Mouse (Mus musculus): ENCODE measurements around the gene Nudt17.
"Not testable (repeated sequence)": the region's sequence is repeated elsewhere in the genome, so short reads cannot be mapped to it uniquely, and the experiment has no call there.

Gene Nudt17

GRCm38 (mm10) chr3:96704778-96705177, 3.6 kb downstream of the Nudt17 start:
- no peak for DNase-seq (ENCODE audit: low read depth, low spot score)

- no peak for DNase-seq (ENCODE audit: low read depth, low spot score)
These were observed 7.4 kb downstream of the Nudt17 start for GRCm38 (mm10) chr3:96701003-96701402.

DNA sequence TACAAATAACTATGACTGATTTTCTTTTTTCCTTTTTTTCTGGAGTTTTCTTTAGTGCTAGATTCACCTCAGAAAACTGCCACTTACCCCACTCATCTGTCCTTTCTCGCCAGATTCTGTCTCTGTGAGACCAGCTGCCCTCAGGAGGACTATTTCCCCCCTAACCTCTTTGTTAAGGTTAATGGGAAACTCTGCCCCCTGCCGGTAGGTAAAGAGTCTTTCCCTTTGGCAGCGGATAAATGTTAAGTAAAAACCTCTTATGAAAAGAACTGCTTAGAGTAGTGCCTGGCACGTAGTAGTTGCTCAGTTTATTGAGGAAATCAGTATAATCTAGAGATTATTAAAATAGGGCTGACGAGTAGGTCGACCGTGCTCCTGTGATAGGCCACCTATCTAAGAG, 8.0 kb downstream of the Nudt17 start:
- DNase-seq (ENCODE audit: low read depth, low spot score), result no peak

GRCm38 (mm10) chr3:96698993-96699690, 9.2 kb downstream of the Nudt17 start:
- no peak for DNase-seq (ENCODE audit: low read depth, low spot score)

GRCm38 (mm10) chr3:96696766-96697732, 11.3 kb downstream of the Nudt17 start:
- no peak for DNase-seq (ENCODE audit: low read depth, low spot score)

DNA sequence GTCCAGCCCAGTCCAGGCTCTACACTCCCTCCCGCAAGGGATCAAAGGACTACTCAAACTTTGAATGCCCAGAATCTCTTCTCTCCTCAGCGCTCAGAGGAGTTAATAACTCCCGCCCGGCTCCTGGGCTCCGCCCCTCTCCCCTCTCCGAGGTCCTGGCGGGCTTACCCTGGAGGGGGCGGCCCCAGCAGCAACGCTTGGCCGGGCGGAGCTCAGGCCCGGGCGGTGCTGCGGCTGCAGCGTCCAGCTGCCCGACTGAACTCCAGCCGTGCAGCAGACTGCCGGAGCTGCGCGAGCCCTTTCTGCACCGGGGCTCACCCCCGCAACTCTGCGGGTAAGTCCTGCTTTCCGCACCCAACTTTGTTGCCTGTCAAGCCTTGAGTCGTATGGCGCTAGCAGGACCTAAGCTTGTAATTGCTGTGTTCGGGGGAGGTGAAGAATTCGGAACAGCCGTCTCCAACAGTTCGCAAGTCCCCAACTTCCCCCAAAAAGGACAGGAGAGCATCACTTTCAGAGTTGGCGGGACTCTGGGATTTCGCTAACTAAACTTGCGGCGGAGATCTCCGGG, 12.1 kb downstream of the Nudt17 start, which contains the start of gene Pias3:
TSS of gene Pias3 (plus strand) at position 187 of the 568 bp plus-strand sequence.
- no peak for DNase-seq (ENCODE audit: low read depth, low spot score)

GRCm38 (mm10) chr3:96693579-96693978, 14.8 kb downstream of the Nudt17 start:
- DNase-seq (ENCODE audit: low read depth, low spot score), result no peak

DNA sequence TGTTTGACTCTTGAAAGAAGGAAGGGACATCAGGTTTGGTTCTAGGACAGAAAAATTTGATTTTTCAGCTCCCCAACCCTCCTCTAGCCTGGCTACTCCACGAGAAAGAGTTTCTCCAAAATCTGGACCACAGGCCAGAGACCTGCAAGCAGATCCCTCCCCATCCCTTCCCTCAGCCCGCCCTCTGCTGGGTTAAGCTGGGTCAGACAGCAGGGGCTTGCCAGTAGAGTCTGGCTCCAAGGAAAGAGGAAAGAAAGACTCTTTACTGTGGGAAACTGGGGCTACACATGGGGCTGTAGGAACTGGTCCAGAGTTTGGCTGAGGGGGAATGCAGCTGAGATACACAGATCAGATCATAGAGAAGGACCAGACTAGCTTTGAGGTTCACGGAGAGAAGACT, 15.9 kb downstream of the Nudt17 start:
- no peak for DNase-seq (ENCODE audit: low read depth, low spot score)

- no peak for DNase-seq (ENCODE audit: low read depth, low spot score)
These were observed 18.1 kb downstream of the Nudt17 start for GRCm38 (mm10) chr3:96690298-96690697.

DNA sequence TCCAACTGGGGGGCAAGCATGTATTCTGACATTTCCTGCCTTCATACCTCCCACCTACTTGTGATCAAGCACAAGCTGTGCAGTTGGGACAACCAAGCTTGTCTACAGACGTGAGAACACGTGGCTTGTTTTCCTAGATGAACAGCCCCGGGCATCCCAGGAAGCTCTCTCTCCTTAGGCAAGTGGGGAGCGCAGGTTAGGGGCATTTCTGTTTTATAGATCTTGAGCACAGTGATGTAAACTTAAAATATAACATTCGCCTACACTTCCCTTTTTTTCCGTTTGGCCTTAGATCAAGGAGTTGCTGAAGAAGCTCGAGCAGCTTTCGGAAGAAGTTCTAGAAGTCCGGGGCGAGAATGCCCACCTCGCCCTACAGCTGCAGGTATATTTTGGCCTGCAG, 19.5 kb downstream of the Nudt17 start:
- no peak for DNase-seq (ENCODE audit: low read depth, low spot score)

DNA sequence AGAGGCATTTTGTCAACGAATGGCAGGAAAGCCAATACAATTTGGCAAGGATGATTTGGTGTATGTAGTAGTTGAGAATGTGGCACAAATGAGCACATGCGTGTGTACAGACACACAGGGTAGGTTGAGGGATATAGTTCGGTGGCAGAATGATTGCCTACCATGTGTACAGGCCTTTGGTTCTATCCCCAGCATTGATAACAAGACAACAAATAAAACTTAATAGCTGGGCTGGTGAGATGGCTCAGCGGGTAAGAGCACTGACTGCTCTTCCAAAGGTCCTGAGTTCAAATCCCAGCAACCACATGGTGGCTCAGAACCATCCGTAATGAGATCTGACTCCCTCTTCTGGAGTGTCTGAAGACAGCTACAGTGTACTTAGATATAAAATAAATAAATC, 22.3 kb downstream of the Nudt17 start:
- not testable (repeated sequence) for DNase-seq (ENCODE audit: low read depth, low spot score)

GRCm38 (mm10) chr3:96684822-96685156, 23.6 kb downstream of the Nudt17 start:
- DNase-seq (ENCODE audit: low read depth, low spot score), result no peak

GRCm38 (mm10) chr3:96684151-96684821, 24.1 kb downstream of the Nudt17 start:
- DNase-seq (ENCODE audit: low read depth, low spot score), result no peak

DNA sequence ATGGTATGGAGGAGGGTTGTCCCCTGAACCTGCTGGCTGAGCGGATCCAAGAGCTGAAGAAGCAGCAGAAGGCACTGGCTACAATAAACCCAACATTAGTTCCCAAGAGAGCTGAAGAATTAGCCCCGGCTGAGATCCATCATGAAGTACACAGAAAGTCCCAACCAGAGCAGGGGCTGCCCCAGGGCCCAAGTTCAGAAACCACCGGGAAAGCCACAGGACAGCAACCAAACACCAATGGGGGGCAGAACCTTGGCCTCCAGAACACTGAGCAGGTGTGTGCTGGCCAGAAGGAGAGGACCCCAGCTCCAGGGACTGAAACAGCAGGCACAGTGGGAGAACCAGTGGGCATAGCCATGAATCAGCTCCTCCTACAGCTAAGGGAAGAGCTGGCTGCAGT, 24.9 kb downstream of the Nudt17 start:
- DNase-seq (ENCODE audit: low read depth, low spot score), result no peak

GRCm38 (mm10) chr3:96680269-96680956, 27.9 kb downstream of the Nudt17 start:
- DNase-seq (ENCODE audit: low read depth, low spot score), result no peak

DNA sequence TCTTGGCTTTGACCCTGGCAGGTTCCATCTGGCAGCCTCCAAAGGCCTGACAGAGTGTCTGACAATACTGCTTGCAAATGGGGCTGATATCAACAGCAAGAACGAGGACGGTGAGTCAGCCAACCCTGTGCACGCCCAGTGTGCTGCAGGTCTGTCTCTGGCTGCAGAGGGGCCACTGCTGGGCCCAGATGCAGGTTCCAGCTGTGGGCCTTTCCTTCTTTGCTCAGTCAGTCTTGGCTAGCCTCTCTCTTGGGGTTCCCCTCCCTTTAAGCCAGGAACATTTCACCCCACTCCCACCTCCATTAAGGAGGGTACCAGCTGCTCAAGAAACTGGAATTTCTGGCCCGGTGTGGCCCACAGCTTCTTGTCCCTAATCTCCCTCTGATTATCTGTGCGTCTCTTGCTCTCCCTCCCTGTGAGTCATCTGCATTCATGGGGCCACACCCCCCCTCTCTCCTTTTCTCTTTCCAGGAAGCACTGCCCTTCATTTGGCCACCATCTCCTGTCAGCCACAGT, 29.1 kb downstream of the Nudt17 start:
- DNase-seq (ENCODE audit: low read depth, low spot score), result no peak

DNA sequence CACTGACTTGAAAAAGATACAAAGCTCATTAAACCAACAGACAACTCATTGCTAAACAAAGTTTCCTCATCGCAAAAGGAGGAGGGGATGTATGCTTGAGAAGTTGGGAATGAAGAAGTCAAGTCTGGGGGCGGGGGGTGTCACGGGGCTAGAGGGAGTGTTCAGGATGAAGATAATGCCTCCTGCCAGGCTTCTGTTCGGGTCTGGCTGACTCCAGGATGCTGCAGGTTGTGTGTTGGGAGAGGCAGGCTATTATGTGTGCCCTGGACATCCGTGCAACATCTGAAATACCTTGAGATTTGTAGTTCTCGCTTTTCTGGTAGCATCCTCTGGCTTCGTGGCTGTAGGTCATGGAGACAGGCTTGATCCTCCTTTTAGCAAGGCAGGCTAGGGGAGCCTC, 29.9 kb downstream of the Nudt17 start:
- no peak for DNase-seq (ENCODE audit: low read depth, low spot score)

DNA sequence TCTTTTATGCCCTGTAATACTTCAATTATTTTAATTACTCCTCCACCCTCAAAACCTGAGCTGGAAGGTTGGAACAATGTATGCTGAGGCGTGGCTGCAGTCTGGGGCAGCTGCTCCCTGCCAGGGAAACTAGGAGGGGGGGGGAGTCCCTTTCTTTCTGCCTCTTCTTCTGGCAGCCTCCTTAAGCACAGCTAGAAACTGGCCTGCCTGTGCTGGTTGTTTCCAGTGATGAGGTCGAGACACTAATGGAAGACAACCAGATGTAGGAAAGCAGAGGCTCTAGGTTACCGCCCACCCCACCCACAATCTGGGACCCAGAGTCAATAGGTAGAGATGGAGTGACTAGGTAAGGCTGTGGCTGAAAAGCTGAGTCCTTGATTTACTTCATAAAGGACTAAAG, 32.7 kb downstream of the Nudt17 start:
- no peak for DNase-seq (ENCODE audit: low read depth, low spot score)

- no peak for DNase-seq (ENCODE audit: low read depth, low spot score)
These were observed 33.2 kb downstream of the Nudt17 start for GRCm38 (mm10) chr3:96675171-96675570.

DNA sequence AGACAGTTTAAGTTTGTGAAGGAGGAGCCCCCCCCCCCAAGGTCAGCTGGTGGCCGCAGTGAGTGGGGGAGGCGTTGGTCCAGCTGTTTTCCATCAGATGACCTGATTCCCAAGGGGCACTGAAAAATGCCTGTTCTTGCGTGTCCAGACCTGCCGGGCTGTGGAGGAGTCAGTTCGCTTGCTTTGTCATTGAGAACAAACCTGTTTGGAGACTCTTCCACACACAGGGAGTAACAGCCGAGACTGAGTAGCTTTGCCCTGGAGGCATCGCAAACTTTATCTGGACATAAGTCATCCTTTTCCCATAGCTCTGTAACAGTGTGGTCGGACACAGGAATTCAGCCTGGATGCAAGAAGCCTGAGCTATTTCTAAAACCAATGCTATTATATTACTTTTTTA, 33.9 kb downstream of the Nudt17 start:
- DNase-seq (ENCODE audit: low read depth, low spot score), result no peak

DNA sequence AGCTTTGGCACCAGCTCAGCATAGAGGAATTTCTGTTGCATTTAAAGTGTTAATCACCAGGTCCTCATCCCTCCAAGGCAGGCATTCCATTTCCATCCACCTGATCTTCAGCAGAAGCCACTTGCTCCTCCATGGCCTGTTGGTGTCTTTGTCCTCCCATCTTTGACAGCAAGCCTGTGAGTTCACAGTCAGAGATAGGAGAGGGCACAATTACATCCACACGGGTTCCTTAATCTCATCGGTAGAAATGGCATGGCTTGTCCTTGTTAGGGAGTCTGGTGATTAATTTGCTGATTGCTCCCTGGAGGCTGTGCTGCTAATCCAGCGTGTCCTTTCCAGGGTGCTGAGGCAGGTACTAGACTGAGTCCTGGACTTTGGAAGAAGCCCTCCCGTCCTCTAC, 34.8 kb downstream of the Nudt17 start:
- DNase-seq (ENCODE audit: low read depth, low spot score), result no peak
